Mouse (Mus musculus) ES-E14 (cell line): ENCODE results near the gene Arhgap28.

Source experiments
- HCFC1 ChIP-seq: IDR thresholded peaks from 2 replicates; pipeline ENCODE4 v1.6.1; 2012; ENCODE audit warnings: low read length, inconsistent platforms, borderline replicate concordance; ENCODE audit not compliant: insufficient read depth
- MAFK ChIP-seq: IDR thresholded peaks from 2 replicates; pipeline ENCODE4 v1.6.1; 2014; ENCODE audit warnings: mild to moderate bottlenecking, low read depth, low read length, inconsistent platforms; ENCODE audit not compliant: insufficient read depth
- ZC3H11A ChIP-seq: IDR thresholded peaks from 2 replicates; pipeline ENCODE4 v1.6.1; 2012; ENCODE audit warnings: low read depth, mild to moderate bottlenecking, inconsistent platforms, low read length, borderline replicate concordance
- ZNF384 ChIP-seq: IDR thresholded peaks from 2 replicates; pipeline ENCODE4 v1.6.1; 2012; ENCODE audit warnings: low read depth, low read length, inconsistent platforms

DNA sequence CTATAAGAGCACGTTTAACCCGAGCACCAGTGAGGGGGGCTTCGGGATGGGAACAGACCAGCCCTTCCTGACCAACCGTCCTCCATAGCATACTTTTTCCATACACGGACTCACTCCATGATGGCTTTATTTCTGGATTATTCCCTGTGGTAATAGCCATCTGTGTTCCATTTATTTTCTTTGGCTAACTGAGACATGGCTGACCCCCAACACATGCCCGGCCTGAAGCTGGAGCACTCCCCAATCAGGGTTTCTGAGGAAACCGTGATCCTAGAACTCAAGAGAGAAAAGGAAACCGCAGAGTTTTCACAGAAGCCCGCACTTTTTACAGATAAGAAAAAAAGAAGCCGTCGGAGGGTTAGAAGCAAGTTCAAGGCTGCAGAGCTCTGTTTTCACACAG, 91.9 kb downstream of the Arhgap28 start:
- no peak for TF ChIP-seq ZC3H11A
- no peak for TF ChIP-seq HCFC1
- TF ChIP-seq ZNF384 = no peak
- no peak for TF ChIP-seq MAFK
